ENCODE assay signal across 8 mouse cellular contexts in the genomic region with DNA sequence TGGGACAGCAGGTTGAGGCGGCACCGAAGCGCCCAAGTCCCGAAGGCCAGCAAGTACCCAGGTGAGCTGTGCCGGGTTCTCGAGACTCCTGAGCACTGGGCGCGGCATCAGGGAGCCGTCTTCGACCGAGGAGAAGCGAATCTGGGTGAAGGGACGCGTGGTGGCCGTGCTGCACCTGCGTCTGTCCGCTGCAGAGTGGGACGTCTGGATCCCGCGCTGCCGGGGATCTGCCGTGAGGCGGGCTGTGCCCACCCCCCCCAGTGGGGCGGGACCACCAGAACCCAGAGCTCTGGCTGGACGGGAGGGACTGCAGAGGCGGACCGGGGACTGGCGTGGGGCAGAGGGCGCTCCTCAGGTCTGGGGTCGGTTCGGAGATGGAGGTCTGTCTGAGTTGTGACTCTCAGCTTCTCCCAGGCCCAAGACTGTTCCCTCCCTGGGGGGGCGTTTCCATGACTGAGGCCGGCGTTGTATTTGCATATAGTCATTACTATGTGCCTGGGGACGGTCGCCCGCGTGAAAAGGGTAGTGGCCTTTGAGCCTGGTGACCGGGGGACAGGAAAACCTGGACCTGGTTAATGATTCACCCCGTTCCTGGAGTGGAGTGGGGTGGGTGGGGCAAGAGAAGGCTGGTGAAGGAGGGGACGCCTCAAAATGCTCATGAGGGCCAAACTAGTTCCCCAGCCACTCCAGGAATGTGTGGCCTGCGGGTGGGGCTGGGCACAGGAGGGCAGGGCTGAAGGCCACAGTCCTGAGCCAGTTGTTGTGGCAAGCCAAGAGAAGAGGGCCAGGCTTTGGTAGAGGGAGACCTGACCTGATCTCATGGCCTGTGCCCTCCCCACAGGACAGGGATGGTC. TPM values are rescaled to one million over a fixed set of nuclear protein-coding genes. Genes with fewer than 3 reads are reported as not detected.
DNase-seq lines count a peak whose midpoint lies in the region; ATAC-seq and TF ChIP-seq lines count a peak whose summit lies in the region.

No protein-coding gene starts in this region.

- peak overlapping the region; percentile 96 for H3K4me2 ChIP-seq in forebrain, embryonic 12.5 days
- H3K4me2 ChIP-seq in lung, embryonic 16.5 days (ENCODE audit: low read depth, low read length) = peak overlapping the region; percentile 95
- H3K4me2 ChIP-seq in stomach, embryonic 15.5 days = peak overlapping the region; percentile 96

- no peak for TF ChIP-seq CTCF in left cerebral cortex, adult 2 months (IDR thresholded peaks at IDR 0.05)

- no peak overlapping the region for H3K27ac ChIP-seq in left cerebral cortex, adult 2 months
- peak overlapping the region; percentile 95 for H3K27ac ChIP-seq in forebrain, embryonic 12.5 days
- H3K27ac ChIP-seq in lung, embryonic 16.5 days (ENCODE audit: low read length) = peak overlapping the region; percentile 98
- peak overlapping the region; percentile 97 for H3K27ac ChIP-seq in stomach, embryonic 15.5 days

- intact Hi-C loops in left cerebral cortex, adult 2 months (cut with DNase I) = no loop called here

- H3K9ac ChIP-seq in forebrain, embryonic 12.5 days = peak overlapping the region; percentile 75
- peak overlapping the region; percentile 77 for H3K9ac ChIP-seq in lung, embryonic 16.5 days (ENCODE audit: low read length)
- peak overlapping the region; percentile 61 for H3K9ac ChIP-seq in stomach, embryonic 15.5 days

- 1% methylated on average over 42 of the region's 42 CpGs for WGBS in forebrain, embryonic 12.5 days
- WGBS in lung, embryonic 16.5 days = 2% methylated on average over 41 of the region's 42 CpGs
- WGBS in stomach, embryonic 15.5 days = under 1% methylated on average over 42 of the region's 42 CpGs

- ATAC-seq in forebrain, embryonic 12.5 days (ENCODE audit: low FRiP score) = peak; percentile 67; the same call in 1 of the 2 replicates
- ATAC-seq in lung, embryonic 16.5 days (ENCODE audit: low read depth) = peak; percentile 67
- ATAC-seq in stomach, embryonic 15.5 days (ENCODE audit: insufficient read depth, low FRiP score, low read depth) = peak; percentile 59

- no peaks in the 10 kb centered on the region for H3K27me3 ChIP-seq in forebrain, embryonic 12.5 days
- H3K27me3 ChIP-seq in lung, embryonic 16.5 days (ENCODE audit: control insufficient read depth, insufficient read depth, low read depth, low read length) = no peaks in the 10 kb centered on the region
- H3K27me3 ChIP-seq in stomach, embryonic 15.5 days (replicated peaks) = no peaks in the 10 kb centered on the region

- H3K4me1 ChIP-seq in forebrain, embryonic 12.5 days = peaks cover 35% of the 10 kb centered on the region
- peaks cover 33% of the 10 kb centered on the region for H3K4me1 ChIP-seq in lung, embryonic 16.5 days (replicated peaks; ENCODE audit: control insufficient read depth, insufficient read depth, low read length)
- H3K4me1 ChIP-seq in stomach, embryonic 15.5 days = peaks cover 59% of the 10 kb centered on the region

- peak overlapping the region; percentile 58 for H3K4me3 ChIP-seq in left cerebral cortex, adult 2 months
- peak overlapping the region; percentile 69 for H3K4me3 ChIP-seq in forebrain, embryonic 12.5 days (replicated peaks)
- H3K4me3 ChIP-seq in lung, embryonic 16.5 days (ENCODE audit: low read length) = peak overlapping the region; percentile 70
- H3K4me3 ChIP-seq in stomach, embryonic 15.5 days (replicated peaks) = peak overlapping the region; percentile 71

- H3K9me3 ChIP-seq in forebrain, embryonic 12.5 days = no peaks in the 10 kb centered on the region
- no peaks in the 10 kb centered on the region for H3K9me3 ChIP-seq in lung, embryonic 16.5 days (ENCODE audit: control insufficient read depth, low read length)
- H3K9me3 ChIP-seq in stomach, embryonic 15.5 days = no peaks in the 10 kb centered on the region

- H3K36me3 ChIP-seq in forebrain, embryonic 12.5 days (replicated peaks) = peaks cover 25% of the 10 kb centered on the region
- no peaks in the 10 kb centered on the region; the same call in 1 of the 2 replicates for H3K36me3 ChIP-seq in lung, embryonic 16.5 days (ENCODE audit: control insufficient read depth, insufficient read depth, low read length)
- no peaks in the 10 kb centered on the region for H3K36me3 ChIP-seq in stomach, embryonic 15.5 days

- no peak for DNase-seq in left cerebral cortex, adult 2 months (ENCODE audit: extremely low spot score in 1 of 2, low spot score in 2 of 2)
- no peak for DNase-seq in left cerebral cortex, adult 18-20 months (ENCODE audit: low spot score in 2 of 2)
- DNase-seq in adipocyte (ENCODE audit: low spot score) = peak; percentile 53
- DNase-seq in kidney, adult 8-10 months = peak; percentile 95 to 98
- no peak for DNase-seq in frontal cortex, adult 2 months (ENCODE audit: extremely low spot score in 1 of 2, low spot score in 1 of 2)

RNA-seq across cellular contexts. Expression of a gene that starts 0.4 kb away (rescaled TPM):
- total RNA-seq in left cerebral cortex, adult 2 months (2021) = 1 to 10 TPM in 1 of 2 experiments, under 1 TPM in 1; 0.94 to 1.3 TPM
- total RNA-seq in left cerebral cortex, adult 18-20 months (2021) = 1 to 10 TPM; 1.4 to 2.5 TPM
- 35.4 and 38.5 TPM in 2 replicates for polyA plus RNA-seq in forebrain, embryonic 12.5 days (2016; fragmentation: Nextera tagmentation; extraction: Ambion mirVana)
- polyA plus RNA-seq in lung, embryonic 16.5 days (2015; fragmentation: Nextera tagmentation; extraction: Ambion mirVana) = 69.4 and 86.6 TPM in 2 replicates
- polyA plus RNA-seq in stomach, embryonic 15.5 days (2015; fragmentation: Nextera tagmentation; extraction: Ambion mirVana) = 67.7 and 73.3 TPM in 2 replicates
- polyA plus RNA-seq in frontal cortex, adult 2 months (2012; rRNA removed) = 1.8 and 2.3 TPM in 2 replicates

RNA-seq across cellular contexts. Expression of a gene that starts 2.2 kb away (rescaled TPM):
- total RNA-seq in left cerebral cortex, adult 2 months (2021) = not detected
- not detected for total RNA-seq in left cerebral cortex, adult 18-20 months (2021)
- 3.3 and 3.7 TPM in 2 replicates for polyA plus RNA-seq in forebrain, embryonic 12.5 days (2016; fragmentation: Nextera tagmentation; extraction: Ambion mirVana)
- polyA plus RNA-seq in lung, embryonic 16.5 days (2015; fragmentation: Nextera tagmentation; extraction: Ambion mirVana) = 1.3 and 1.4 TPM in 2 replicates
- polyA plus RNA-seq in stomach, embryonic 15.5 days (2015; fragmentation: Nextera tagmentation; extraction: Ambion mirVana) = 2.8 and 2.9 TPM in 2 replicates
- polyA plus RNA-seq in frontal cortex, adult 2 months (2012; rRNA removed) = 0.17 and 0.20 TPM in 2 replicates

RNA-seq across cellular contexts. Expression of a gene that starts 12.5 kb away (rescaled TPM):
- total RNA-seq in left cerebral cortex, adult 2 months (2021) = 10 to 100 TPM; 70.5 to 77.2 TPM
- 10 to 100 TPM; 73.6 to 75.1 TPM for total RNA-seq in left cerebral cortex, adult 18-20 months (2021)
- 106 and 107 TPM in 2 replicates for polyA plus RNA-seq in forebrain, embryonic 12.5 days (2016; fragmentation: Nextera tagmentation; extraction: Ambion mirVana)
- polyA plus RNA-seq in lung, embryonic 16.5 days (2015; fragmentation: Nextera tagmentation; extraction: Ambion mirVana) = 72.3 and 77.2 TPM in 2 replicates
- 58.8 and 63.4 TPM in 2 replicates for polyA plus RNA-seq in stomach, embryonic 15.5 days (2015; fragmentation: Nextera tagmentation; extraction: Ambion mirVana)
- polyA plus RNA-seq in frontal cortex, adult 2 months (2012; rRNA removed) = 31.0 and 35.1 TPM in 2 replicates

RNA-seq across cellular contexts. Expression of a gene that starts 22.1 kb away (rescaled TPM):
- total RNA-seq in left cerebral cortex, adult 2 months (2021) = 1 to 10 TPM; 3.9 to 5.0 TPM
- 1 to 10 TPM; 2.7 to 4.4 TPM for total RNA-seq in left cerebral cortex, adult 18-20 months (2021)
- 14.2 and 16.0 TPM in 2 replicates for polyA plus RNA-seq in forebrain, embryonic 12.5 days (2016; fragmentation: Nextera tagmentation; extraction: Ambion mirVana)
- polyA plus RNA-seq in lung, embryonic 16.5 days (2015; fragmentation: Nextera tagmentation; extraction: Ambion mirVana) = 8.6 and 8.9 TPM in 2 replicates
- 5.4 and 7.2 TPM in 2 replicates for polyA plus RNA-seq in stomach, embryonic 15.5 days (2015; fragmentation: Nextera tagmentation; extraction: Ambion mirVana)
- 4.8 and 5.5 TPM in 2 replicates for polyA plus RNA-seq in frontal cortex, adult 2 months (2012; rRNA removed)

RNA-seq across cellular contexts. Expression of a gene that starts 22.3 kb away (rescaled TPM):
- total RNA-seq in left cerebral cortex, adult 2 months (2021) = 100 to 1,000 TPM; 219 to 244 TPM
- 100 to 1,000 TPM; 223 to 237 TPM for total RNA-seq in left cerebral cortex, adult 18-20 months (2021)
- polyA plus RNA-seq in forebrain, embryonic 12.5 days (2016; fragmentation: Nextera tagmentation; extraction: Ambion mirVana) = 79.1 and 89.4 TPM in 2 replicates
- polyA plus RNA-seq in lung, embryonic 16.5 days (2015; fragmentation: Nextera tagmentation; extraction: Ambion mirVana) = 48.5 and 48.8 TPM in 2 replicates
- 113 and 123 TPM in 2 replicates for polyA plus RNA-seq in stomach, embryonic 15.5 days (2015; fragmentation: Nextera tagmentation; extraction: Ambion mirVana)
- polyA plus RNA-seq in frontal cortex, adult 2 months (2012; rRNA removed) = 243 and 245 TPM in 2 replicates

Comparison
In these comparisons a context has a peak if more than half of its experiments do, and no peak if none do; other contexts are left out.
1. DNase-seq: peak in adipocyte (single experiment) and kidney, adult 8-10 months (2 of 2); none in left cerebral cortex, adult 2 months (0 of 2), left cerebral cortex, adult 18-20 months (0 of 2) and frontal cortex, adult 2 months (0 of 2).
2. RNA of a gene that starts 0.4 kb away (polyA plus RNA-seq): 67.7 to 73.3 TPM in stomach, embryonic 15.5 days, 69.4 to 86.6 TPM in lung, embryonic 16.5 days and 35.4 to 38.5 TPM in forebrain, embryonic 12.5 days; 1.8 to 2.3 TPM in frontal cortex, adult 2 months; every median in the first group is over 10 times any median in the second.
3. Peak in every context shown above with its lines, with median percentiles within 50 percentile points of each other: H3K4me3 ChIP-seq, ATAC-seq, H3K4me2 ChIP-seq and H3K9ac ChIP-seq.